Mouse (Mus musculus) liver, embryonic 12.5 days (tissue): ENCODE measurements at regions not wholly inside any gene's neighbourhood (a gene's known extent, or its start where the extent isn't known, plus 50 kb on each side); places are given as distances from the start of the nearest gene placed in this dataset.

Experiments
- ATAC-seq: fragments of 200-750 bp; cut with Nextera tagmentation; 2 replicates; pipeline ENCODE4 v1.8.0; 2017; ENCODE audit warnings: moderate number of reproducible peaks, mild to moderate bottlenecking, moderate library complexity
- H3K27ac ChIP-seq: fragments of 300-500 bp; sonication (generic); 2 replicates; pipeline ENCODE4 v1.5.1; 2016; ENCODE audit warnings: mild to moderate bottlenecking
- H3K27me3 ChIP-seq: fragments of 300-500 bp; sonication (generic); replicated peaks from 2 replicates; pipeline ENCODE4 v1.6.1; 2016; ENCODE audit warnings: mild to moderate bottlenecking, moderate library complexity
- H3K36me3 ChIP-seq: fragments of 300-500 bp; sonication (generic); 2 replicates; pipeline ENCODE4 v1.6.1; 2016; ENCODE audit warnings: mild to moderate bottlenecking, moderate library complexity
- H3K4me1 ChIP-seq: fragments of 300-500 bp; sonication (generic); 2 replicates; pipeline ENCODE4 v1.6.1; 2016
- H3K4me2 ChIP-seq: fragments of 300-500 bp; sonication (generic); 2 replicates; pipeline ENCODE4 v1.6.1; 2016; ENCODE audit warnings: mild to moderate bottlenecking, moderate library complexity
- H3K4me3 ChIP-seq: fragments of 300-500 bp; sonication (generic); 2 replicates; pipeline ENCODE4 v1.5.1; 2016; ENCODE audit warnings: mild to moderate bottlenecking, moderate library complexity
- H3K9ac ChIP-seq: fragments of 300-500 bp; sonication (generic); 2 replicates; pipeline ENCODE4 v1.6.1; 2016; ENCODE audit warnings: mild to moderate bottlenecking, moderate library complexity
- H3K9me3 ChIP-seq: fragments of 300-500 bp; sonication (generic); replicated peaks from 2 replicates; pipeline ENCODE4 v1.6.1; 2016; ENCODE audit warnings: mild to moderate bottlenecking, moderate library complexity
- WGBS: fragments of 180-500 bp; shearing (Covaris S2); methylation state at CpG from one replicate; pipeline ENCODE4 v1.1.7; 2016; ENCODE audit not compliant: insufficient replicate concordance; 5-methylcytosine and 5-hydroxymethylcytosine counted together

- Histone ChIP-seq H3K4me2 (no peak overlapping the region), H3K27ac (no peak overlapping the region), H3K9me3 (no peaks in the 10 kb centered on the region), H3K4me1 (0 out of 2 replicates have a peak, but pooled peaks cover 3% of the 10 kb centered on the region), H3K27me3 (no peaks in the 10 kb centered on the region), H3K9ac (no peak overlapping the region), H3K4me3 (no peak overlapping the region), H3K36me3 (no peaks in the 10 kb centered on the region)
- 74% methylated on average over 4 of the region's 4 CpGs for WGBS
- ATAC-seq: no peak
Measured at GRCm38 (mm10) chr13:35390526-35390880, 269.1 kb upstream of the Cdyl start.

DNA sequence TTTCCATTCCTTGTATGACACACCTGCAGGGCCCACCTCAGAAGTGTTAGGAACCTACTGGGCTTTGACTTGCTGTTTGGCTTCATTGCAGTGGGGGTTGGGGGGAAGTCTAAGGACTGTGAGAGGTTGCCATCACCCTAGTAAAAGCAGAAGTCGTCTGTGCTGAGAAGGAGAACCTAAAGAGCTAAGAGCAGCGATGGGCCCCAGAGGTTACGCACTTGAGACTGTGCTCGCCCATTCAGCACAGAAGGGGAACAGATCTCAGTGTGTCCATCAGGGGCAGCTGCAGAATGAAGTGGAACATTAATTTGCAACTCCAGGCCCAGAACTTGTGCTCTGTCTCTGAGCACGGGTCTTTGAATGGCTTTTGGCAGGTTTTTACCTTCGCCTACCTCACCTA, 267.5 kb upstream of the Cdyl start:
- no peak overlapping the region for H3K27ac ChIP-seq
- no peaks in the 10 kb centered on the region for H3K9me3 ChIP-seq
- no peak overlapping the region for H3K4me2 ChIP-seq
- H3K4me1 ChIP-seq: 0 out of 2 replicates have a peak, but pooled peaks cover 6% of the 10 kb centered on the region
- no peaks in the 10 kb centered on the region for H3K27me3 ChIP-seq
- H3K9ac ChIP-seq: no peak overlapping the region
- H3K36me3 ChIP-seq: no peaks in the 10 kb centered on the region
- no peak for ATAC-seq
- no peak overlapping the region for H3K4me3 ChIP-seq
- WGBS: 53% methylated on average over 6 of the region's 6 CpGs

GRCm38 (mm10) chr13:35395192-35395591, 264.4 kb upstream of the Cdyl start:
- 0 out of 2 replicates have a peak, but pooled peaks cover 6% of the 10 kb centered on the region for H3K4me1 ChIP-seq
- WGBS: 49% methylated on average over 4 of the region's 4 CpGs
- no peaks in the 10 kb centered on the region for H3K36me3 ChIP-seq
- H3K27me3 ChIP-seq: no peaks in the 10 kb centered on the region
- no peaks in the 10 kb centered on the region for H3K9me3 ChIP-seq
- no peak for ATAC-seq
- no peak overlapping the region for H3K9ac ChIP-seq
- no peak overlapping the region for H3K4me3 ChIP-seq
- no peak overlapping the region for H3K4me2 ChIP-seq
- no peak overlapping the region for H3K27ac ChIP-seq

DNA sequence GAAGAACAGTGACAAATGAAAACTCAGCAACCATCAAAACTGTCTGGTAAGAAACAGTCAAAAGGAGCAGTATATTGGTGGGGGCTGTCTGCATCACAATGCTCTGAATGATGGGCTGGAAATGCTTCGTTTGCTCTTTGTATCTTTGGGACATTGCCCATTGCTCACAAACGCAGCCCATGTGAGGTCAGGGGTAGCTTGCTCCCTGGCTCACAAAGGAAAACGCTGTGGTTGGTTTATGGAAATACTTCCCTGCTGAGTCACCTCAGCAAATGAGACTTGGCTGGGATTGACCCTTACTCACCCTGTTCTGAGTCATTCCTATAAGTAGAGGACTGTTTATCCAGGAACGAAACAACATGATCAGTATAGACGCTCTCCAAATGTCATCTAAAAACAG, 264.0 kb upstream of the Cdyl start:
- Histone ChIP-seq H3K4me2 (no peak overlapping the region), H3K4me3 (no peak overlapping the region), H3K9me3 (no peaks in the 10 kb centered on the region), H3K27ac (no peak overlapping the region), H3K27me3 (no peaks in the 10 kb centered on the region), H3K9ac (no peak overlapping the region), H3K36me3 (no peaks in the 10 kb centered on the region), H3K4me1 (0 out of 2 replicates have a peak, but pooled peaks cover 6% of the 10 kb centered on the region)
- 41% methylated on average over 5 of the region's 5 CpGs for WGBS
- ATAC-seq: no peak

- 62% methylated on average over 2 of the region's 2 CpGs for WGBS
- Histone ChIP-seq H3K36me3 (no peaks in the 10 kb centered on the region), H3K9ac (no peak overlapping the region), H3K4me2 (no peak overlapping the region), H3K27ac (no peak overlapping the region), H3K27me3 (no peaks in the 10 kb centered on the region), H3K9me3 (no peaks in the 10 kb centered on the region), H3K4me3 (no peak overlapping the region), H3K4me1 (0 out of 2 replicates have a peak, but pooled peaks cover 4% of the 10 kb centered on the region)
- no peak for ATAC-seq
Measured at GRCm38 (mm10) chr13:35397166-35397565, 262.5 kb upstream of the Cdyl start.

GRCm38 (mm10) chr13:35398192-35398591, 261.4 kb upstream of the Cdyl start:
- H3K4me3 ChIP-seq: no peak overlapping the region
- H3K9ac ChIP-seq: no peak overlapping the region
- H3K36me3 ChIP-seq: no peaks in the 10 kb centered on the region
- H3K27ac ChIP-seq: no peak overlapping the region
- 50% methylated on average over 8 of the region's 8 CpGs for WGBS
- no peaks in the 10 kb centered on the region for H3K27me3 ChIP-seq
- ATAC-seq: no peak
- no peaks in the 10 kb centered on the region for H3K9me3 ChIP-seq
- no peak overlapping the region for H3K4me2 ChIP-seq
- 0 out of 2 replicates have a peak, but pooled peaks cover 4% of the 10 kb centered on the region for H3K4me1 ChIP-seq

GRCm38 (mm10) chr13:35402856-35403255, 256.8 kb upstream of the Cdyl start:
- Histone ChIP-seq H3K27ac (no peak overlapping the region), H3K4me2 (no peak overlapping the region), H3K9me3 (no peaks in the 10 kb centered on the region), H3K27me3 (no peaks in the 10 kb centered on the region), H3K4me3 (no peak overlapping the region), H3K4me1 (no peaks in the 10 kb centered on the region), H3K36me3 (no peaks in the 10 kb centered on the region), H3K9ac (no peak overlapping the region)
- no peak for ATAC-seq
- 56% methylated on average over 2 of the region's 2 CpGs for WGBS

- Histone ChIP-seq H3K36me3 (no peaks in the 10 kb centered on the region), H3K27ac (no peak overlapping the region), H3K4me3 (no peak overlapping the region), H3K4me2 (no peak overlapping the region), H3K4me1 (no peaks in the 10 kb centered on the region), H3K9me3 (no peaks in the 10 kb centered on the region), H3K9ac (no peak overlapping the region), H3K27me3 (no peaks in the 10 kb centered on the region)
- 66% methylated on average over 5 of the region's 5 CpGs for WGBS
- no peak for ATAC-seq
Measured at GRCm38 (mm10) chr13:35404428-35404827, 255.2 kb upstream of the Cdyl start.

DNA sequence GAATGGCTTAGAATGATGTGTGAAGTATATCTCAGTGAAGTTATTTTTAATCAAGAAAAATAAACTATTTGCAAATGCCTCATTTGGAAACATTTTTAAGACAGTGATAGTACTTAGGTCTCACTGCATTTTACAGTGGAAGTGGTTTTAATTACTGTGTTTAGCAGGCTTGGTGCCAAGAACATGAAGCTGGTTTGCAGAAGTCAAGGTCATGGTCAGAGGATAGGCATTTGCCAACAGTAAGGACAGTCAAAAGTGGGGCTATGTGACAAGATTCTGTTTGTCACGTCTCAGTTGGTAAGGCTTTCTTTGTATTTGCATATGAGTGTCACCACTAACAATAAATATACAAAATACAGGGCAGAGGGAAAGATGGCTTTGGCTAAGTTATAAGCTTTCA, 254.2 kb upstream of the Cdyl start:
- no peaks in the 10 kb centered on the region for H3K27me3 ChIP-seq
- H3K36me3 ChIP-seq: no peaks in the 10 kb centered on the region
- no peak overlapping the region for H3K27ac ChIP-seq
- WGBS: 42% methylated on average over 1 of the region's 1 CpGs
- no peak overlapping the region for H3K9ac ChIP-seq
- no peaks in the 10 kb centered on the region for H3K9me3 ChIP-seq
- no peak overlapping the region for H3K4me2 ChIP-seq
- H3K4me1 ChIP-seq: no peaks in the 10 kb centered on the region
- ATAC-seq: no peak
- H3K4me3 ChIP-seq: no peak overlapping the region

DNA sequence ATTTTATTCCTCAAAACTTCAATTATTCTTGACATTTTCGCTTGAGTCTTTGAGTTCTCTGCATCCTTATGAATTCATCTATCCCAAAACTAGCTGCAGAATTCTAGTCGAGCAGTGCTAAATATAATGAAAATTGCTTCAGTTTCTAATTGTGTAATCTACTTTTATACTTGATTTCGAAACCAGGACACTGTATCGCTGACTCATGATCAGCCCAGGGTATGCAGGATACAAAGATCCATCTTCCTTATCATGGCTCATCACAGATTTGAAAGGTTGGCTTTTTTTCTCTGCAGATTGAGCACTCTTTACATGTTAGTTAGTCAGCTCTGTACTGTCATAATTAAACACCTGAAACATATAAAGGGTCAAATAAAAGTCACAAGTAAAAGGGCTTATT, 242.1 kb upstream of the Cdyl start:
- H3K9me3 ChIP-seq: no peaks in the 10 kb centered on the region
- 66% methylated on average over 4 of the region's 4 CpGs for WGBS
- ATAC-seq: no peak
- no peak overlapping the region for H3K4me2 ChIP-seq
- H3K4me1 ChIP-seq: 0 out of 2 replicates have a peak, but pooled peaks cover 2% of the 10 kb centered on the region
- no peak overlapping the region for H3K27ac ChIP-seq
- no peaks in the 10 kb centered on the region for H3K27me3 ChIP-seq
- no peaks in the 10 kb centered on the region for H3K36me3 ChIP-seq
- no peak overlapping the region for H3K9ac ChIP-seq
- no peak overlapping the region for H3K4me3 ChIP-seq

GRCm38 (mm10) chr13:35420076-35420475, 239.6 kb upstream of the Cdyl start:
- 69% methylated on average over 3 of the region's 3 CpGs for WGBS
- H3K27ac ChIP-seq: no peak overlapping the region
- H3K4me1 ChIP-seq: 0 out of 2 replicates have a peak, but pooled peaks cover 2% of the 10 kb centered on the region
- H3K27me3 ChIP-seq: no peaks in the 10 kb centered on the region
- H3K36me3 ChIP-seq: no peaks in the 10 kb centered on the region
- no peak overlapping the region for H3K9ac ChIP-seq
- no peaks in the 10 kb centered on the region for H3K9me3 ChIP-seq
- no peak for ATAC-seq
- no peak overlapping the region for H3K4me2 ChIP-seq
- no peak overlapping the region for H3K4me3 ChIP-seq

- no peak overlapping the region for H3K27ac ChIP-seq
- no peak overlapping the region for H3K4me3 ChIP-seq
- 62% methylated on average over 4 of the region's 4 CpGs for WGBS
- no peak overlapping the region for H3K4me2 ChIP-seq
- no peak overlapping the region for H3K9ac ChIP-seq
- H3K4me1 ChIP-seq: 0 out of 2 replicates have a peak, but pooled peaks cover 2% of the 10 kb centered on the region
- no peak for ATAC-seq
- no peaks in the 10 kb centered on the region for H3K27me3 ChIP-seq
- H3K36me3 ChIP-seq: no peaks in the 10 kb centered on the region
- no peaks in the 10 kb centered on the region for H3K9me3 ChIP-seq
Measured at GRCm38 (mm10) chr13:35426061-35426460, 233.6 kb upstream of the Cdyl start.

DNA sequence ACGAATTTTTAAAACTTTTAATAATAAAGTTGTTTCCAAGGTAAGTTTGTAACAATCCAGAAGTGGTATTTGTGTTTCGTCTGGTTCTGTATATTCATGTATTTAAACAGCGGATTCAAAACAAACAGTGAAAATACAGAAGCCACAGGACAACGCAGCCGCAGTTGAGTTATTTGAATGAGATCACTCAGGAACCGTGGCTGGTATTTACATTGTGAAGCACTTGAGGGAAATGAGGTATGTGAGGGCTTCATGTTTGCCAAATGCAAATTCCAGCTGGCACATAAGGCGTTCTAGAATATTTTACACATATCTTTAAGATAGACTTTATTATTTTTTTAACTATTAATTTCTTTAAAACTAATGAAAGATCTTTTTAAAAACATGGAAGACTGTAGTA, 224.5 kb upstream of the Cdyl start:
- H3K9ac ChIP-seq: no peak overlapping the region
- H3K27ac ChIP-seq: no peak overlapping the region
- H3K4me1 ChIP-seq: no peaks in the 10 kb centered on the region
- ATAC-seq: no peak
- 58% methylated on average over 7 of the region's 7 CpGs for WGBS
- no peaks in the 10 kb centered on the region for H3K27me3 ChIP-seq
- no peaks in the 10 kb centered on the region for H3K36me3 ChIP-seq
- H3K4me3 ChIP-seq: no peak overlapping the region
- no peak overlapping the region for H3K4me2 ChIP-seq
- no peaks in the 10 kb centered on the region for H3K9me3 ChIP-seq
